Mouse (Mus musculus): ENCODE results near the gene Pprc1.

The Pprc1 gene

GRCm38 (mm10) chr19:46033911-46034310 lies 10.8 kb upstream of the Pprc1 start:
- no peak for DNase-seq (ENCODE audit: low spot score)

- no peak for DNase-seq (ENCODE audit: low spot score)
Measured at GRCm38 (mm10) chr19:46035971-46036370, 8.7 kb upstream of the Pprc1 start.

DNA sequence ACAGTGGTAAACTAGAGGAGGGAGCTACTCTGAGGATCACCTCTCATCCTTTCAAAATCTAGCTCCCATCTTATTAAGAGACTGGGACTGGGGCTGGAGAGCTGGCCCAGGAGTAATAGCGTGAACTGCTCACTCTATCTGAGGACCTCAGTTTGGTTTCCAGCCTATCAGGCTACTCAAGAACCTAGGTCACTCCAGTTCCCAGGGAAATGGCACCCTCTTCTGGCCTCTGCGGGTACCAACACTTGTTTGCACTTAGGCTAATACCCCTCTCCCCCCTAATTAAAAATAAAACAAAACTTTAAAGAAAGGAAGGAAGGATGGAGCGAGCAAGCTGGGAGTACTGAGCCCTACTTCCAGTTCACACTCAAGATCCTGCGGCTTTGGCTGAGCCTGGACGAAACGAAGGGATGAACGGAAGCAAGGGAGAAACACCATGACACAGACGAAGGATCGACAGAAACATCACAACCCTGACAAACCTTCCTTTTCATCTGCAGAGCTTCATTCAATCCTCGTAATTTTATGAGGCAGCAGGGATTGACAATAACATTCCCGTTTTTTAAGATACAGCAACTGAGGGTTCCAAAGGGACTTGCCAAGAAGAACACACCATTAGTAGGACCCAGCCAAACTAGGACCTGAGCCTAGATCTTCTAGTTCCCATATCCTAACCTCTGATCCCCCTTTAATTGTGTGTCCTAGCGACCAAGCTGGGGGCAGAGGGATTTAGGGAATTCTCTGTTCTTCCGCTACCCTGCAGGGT lies 8.0 kb upstream of the Pprc1 start:
- DNase-seq (ENCODE audit: low spot score): no peak

DNA sequence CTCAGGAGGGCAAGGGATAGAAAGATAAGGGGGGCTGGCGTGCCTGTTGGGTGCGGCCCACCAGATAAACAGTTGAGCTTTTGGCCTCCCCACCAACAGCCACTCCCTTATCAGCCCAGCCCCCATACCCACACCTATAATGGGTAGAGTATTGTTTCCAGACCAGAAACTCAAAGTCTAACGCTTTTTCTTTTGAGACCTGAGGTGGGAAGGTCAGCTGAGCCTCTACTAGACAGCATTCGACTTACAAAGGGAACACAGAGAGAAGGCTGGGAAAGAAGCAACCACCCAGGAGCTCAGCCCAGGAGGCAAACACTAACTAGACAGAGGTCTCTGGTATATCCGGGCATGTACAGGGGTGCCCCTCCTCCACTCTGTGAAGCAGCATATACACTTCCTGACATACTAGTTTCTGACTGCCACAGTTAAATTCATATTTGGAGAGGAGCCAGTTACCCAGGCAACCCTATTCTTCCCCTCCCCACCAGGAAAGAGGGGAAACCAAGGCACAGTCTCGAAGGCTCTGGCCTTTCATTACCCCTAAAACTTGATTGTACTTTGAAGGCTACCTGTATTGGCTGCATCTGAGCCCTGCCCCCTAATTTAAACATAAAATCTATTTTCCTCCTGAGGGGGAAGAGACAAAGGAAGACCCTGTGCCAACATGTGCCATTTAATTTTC lies 7.3 kb upstream of the Pprc1 start:
- DNase-seq (ENCODE audit: low spot score): no peak

DNA sequence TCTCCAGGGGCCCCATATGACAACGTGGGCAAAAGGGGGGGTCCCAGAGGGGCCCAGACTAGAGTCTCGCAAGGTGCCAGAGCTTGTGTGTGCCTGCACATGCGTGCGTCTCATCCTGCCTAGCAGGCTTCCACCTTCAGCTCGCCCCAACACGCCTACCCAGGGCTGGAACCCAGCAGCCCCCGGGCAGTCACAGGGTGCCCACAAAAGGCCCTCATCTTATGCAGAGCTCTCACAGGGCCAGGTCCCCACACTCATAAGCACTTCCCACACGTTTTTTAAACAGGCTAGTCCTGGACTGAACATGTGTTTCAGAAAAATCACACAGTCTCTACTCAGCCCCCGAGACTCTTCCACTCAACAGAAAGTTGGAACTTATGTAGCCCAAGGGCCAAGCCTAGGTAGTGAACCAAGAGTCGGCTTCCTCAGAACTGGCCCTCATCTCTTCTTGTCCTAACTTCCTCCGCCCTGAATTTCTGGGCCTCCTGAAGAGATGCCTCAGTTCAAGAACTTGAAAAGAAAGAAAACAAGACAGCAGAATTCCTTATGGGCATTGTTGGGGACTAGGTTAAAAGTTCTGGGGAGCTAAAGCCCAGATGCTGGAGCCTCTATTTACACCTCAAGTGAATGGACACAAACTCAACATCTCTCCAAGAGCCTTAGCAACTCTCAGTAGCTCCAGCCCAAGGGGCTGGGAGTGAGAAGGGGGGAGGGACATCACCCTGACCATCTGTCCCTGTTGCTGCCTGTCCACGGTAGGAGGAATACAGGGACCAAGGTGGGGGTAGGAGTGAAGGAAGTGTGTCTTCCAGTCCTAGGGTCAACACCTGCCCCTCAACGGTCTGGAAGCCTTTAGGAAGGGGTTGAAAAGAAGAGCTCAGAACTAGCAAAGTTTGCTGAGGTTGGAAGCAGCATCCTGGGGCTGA lies 6.5 kb upstream of the Pprc1 start:
- no peak for DNase-seq (ENCODE audit: low spot score)

- DNase-seq (ENCODE audit: low spot score): no peak
Measured at GRCm38 (mm10) chr19:46038851-46039260, 5.8 kb upstream of the Pprc1 start.

DNA sequence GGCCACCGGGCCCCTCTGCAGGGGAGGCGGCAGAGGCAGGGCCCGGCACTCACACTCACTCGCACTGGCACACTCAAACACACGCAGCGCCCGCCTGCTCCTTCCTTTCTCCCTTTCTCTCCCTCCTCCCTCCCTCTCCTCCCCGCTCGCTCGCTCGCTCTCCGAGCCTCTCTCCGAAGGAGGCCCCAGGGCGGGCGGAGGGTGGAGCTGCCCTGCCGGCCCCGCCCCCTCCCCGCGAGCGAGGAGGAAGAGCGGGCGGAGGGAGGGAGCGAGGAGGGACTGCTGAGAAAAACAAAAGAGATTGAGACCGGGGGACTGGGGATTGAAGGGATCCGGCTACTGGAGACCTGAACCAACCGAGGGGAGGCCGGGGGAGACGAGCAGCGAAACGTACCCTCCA lies 5.2 kb upstream of the Pprc1 start:
- DNase-seq (ENCODE audit: low spot score): peak; percentile 82

DNA sequence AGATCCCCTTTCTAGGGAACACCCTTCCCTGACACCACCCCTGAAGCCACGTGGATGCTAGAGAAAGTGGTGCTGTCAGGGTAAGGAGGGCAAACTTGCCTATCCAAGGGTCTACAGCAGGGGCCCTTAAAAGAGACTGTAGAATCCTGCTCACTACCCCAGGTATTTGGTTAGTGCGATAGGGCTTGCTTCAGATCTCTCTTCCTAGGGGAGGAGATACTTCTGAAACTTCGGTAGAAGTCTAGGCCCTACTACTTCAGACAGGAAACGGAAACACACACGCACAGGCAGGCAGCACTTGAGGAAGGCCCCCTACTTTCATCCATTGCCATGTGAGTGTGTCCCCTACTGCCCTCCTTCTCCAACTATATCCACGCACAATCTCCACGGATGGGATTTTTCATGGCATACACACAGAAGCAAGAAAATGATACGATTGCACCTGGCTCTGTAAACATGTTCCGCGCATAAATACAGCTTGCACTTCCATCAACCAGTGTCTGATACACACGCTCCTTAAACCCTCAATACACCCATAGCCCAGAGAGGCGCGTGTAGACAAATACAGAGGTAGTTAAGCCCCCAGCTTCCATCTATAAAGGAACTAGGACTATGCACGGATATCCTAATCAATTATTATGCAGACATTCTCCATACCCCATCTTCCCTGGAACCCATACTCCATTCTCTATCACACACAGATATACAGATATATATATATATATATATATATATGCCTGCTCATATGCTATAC lies 4.4 kb upstream of the Pprc1 start:
- DNase-seq (ENCODE audit: low spot score): no peak

DNA sequence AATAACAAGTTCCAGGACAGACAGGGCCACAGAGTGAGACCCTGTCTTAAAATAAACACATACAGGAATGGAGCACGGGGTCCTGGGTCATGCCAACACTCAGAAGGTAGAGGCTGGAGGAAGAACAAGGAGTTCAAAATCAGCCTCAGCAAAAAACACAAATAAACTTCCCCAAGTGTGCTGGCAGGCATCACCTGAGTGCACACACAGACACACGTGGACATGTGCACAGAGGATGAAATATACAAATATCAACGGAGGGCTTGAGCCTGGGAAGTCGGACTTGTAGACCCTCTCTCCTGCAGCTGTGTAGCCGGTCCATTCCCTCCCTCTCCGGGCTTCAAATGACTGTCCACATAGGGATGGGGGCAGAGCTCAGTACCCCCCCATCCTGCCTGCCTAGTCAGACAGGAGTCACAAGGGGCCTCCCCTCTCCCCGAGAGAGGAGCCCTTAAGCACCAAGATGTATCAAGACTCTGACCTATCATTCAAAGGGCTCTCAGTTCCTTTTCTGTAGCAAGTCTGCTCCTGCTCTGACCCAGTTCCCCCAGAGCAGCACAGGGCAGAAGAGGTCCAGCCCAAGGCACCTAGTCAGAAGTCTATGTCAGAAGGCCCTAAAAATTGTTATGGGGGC lies 3.3 kb upstream of the Pprc1 start:
- peak; percentile 18 for DNase-seq (ENCODE audit: low spot score)

GRCm38 (mm10) chr19:46041933-46042475 lies 2.7 kb upstream of the Pprc1 start:
- DNase-seq (ENCODE audit: low spot score): peak; percentile 86

DNA sequence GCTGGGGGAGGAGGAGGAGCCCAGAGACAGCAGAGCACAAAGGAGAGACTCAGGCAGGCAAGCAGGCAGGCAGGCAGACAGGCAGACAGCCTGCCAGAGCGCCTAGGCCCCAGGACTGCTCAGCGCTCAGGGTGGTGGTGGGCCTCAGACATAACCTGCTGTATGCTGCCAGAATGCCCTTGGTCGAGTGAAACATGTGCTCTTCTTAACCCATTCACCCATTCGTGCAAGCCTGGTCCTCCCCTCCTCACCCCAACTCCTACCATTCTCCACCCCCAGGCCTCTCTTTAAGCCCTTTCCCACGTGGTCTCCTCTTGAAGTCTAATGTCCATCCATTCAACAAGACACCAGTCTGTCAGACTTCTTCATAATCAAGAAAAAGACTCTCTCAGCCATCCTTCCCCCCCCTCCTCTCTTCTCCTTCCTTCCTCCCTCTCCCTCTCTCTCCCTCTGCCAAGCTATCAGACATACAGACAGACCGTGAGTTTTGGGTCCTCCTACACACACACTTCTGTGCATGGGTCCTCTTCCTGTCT lies 2.1 kb upstream of the Pprc1 start:
- no peak for DNase-seq (ENCODE audit: low spot score)

GRCm38 (mm10) chr19:46043380-46043779 lies 1.3 kb upstream of the Pprc1 start:
- no peak for DNase-seq (ENCODE audit: low spot score)

GRCm38 (mm10) chr19:46044993-46045695 lies 458 bp downstream of the Pprc1 start, which contains the start of gene Ldb1:
Gene Ldb1 (minus strand): TSS chr19:46045214.
- peak; percentile 88 for DNase-seq (ENCODE audit: low spot score)

- peak; percentile 75 for DNase-seq (ENCODE audit: low spot score)
Measured at GRCm38 (mm10) chr19:46045696-46046311, 1.1 kb downstream of the Pprc1 start.

DNA sequence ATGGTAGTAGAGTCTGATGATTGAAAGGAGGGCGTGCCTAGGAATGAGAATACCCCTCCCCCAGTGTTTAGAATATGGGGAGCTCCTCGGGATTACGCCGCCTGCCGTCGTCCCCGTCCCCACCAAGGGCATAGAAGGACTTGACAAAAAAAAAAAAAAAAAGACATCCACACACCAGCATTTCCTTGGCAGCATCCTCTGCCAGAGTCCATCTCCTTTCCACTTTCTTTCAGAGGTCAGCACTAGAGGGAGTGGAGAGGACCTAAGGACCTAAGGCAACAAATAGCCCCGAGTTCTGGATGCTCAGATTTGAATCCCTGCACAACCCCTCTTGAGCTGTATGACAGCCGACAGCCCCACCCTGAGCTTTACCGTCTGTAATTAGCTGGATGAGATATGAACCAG lies 1.9 kb downstream of the Pprc1 start:
- DNase-seq (ENCODE audit: low spot score): peak; percentile 18

GRCm38 (mm10) chr19:46047426-46047825 lies 2.7 kb downstream of the Pprc1 start:
- no peak for DNase-seq (ENCODE audit: low spot score)

- DNase-seq (ENCODE audit: low spot score): no peak
Measured at GRCm38 (mm10) chr19:46049129-46049528, 4.4 kb downstream of the Pprc1 start.

- no peak for DNase-seq (ENCODE audit: low spot score)
Measured at GRCm38 (mm10) chr19:46050462-46050861, 5.8 kb downstream of the Pprc1 start.

- DNase-seq (ENCODE audit: low spot score): no peak
Measured at GRCm38 (mm10) chr19:46055752-46056387, 11.2 kb downstream of the Pprc1 start.
